Mouse (Mus musculus) midbrain, embryonic 11.5 days (tissue): ENCODE results near the gene Ssh1. TPM values are rescaled to one million over a fixed set of nuclear protein-coding genes. Genes with fewer than 3 reads are reported as not detected.
A peak's percentile ranks its signal among the peaks of the same experiment; 100 is the strongest.

Experiments
- ATAC-seq: fragments of 200-750 bp; cut with Nextera tagmentation; 2 replicates; pipeline ENCODE4 v1.8.0; 2017; ENCODE audit warnings: moderate TSS enrichment, moderate library complexity; ENCODE audit not compliant: low FRiP score
- DNase-seq: peaks from one replicate; pipeline ENCODE4 v3.0.0; 2015; ENCODE audit warnings: low spot score; ENCODE audit errors: missing footprints
- H3K27ac ChIP-seq: fragments of 300-500 bp; sonication (generic); 2 replicates; pipeline ENCODE4 v1.5.1; 2014; ENCODE audit warnings: low read depth, low read length
- H3K27me3 ChIP-seq: fragments of 300-500 bp; sonication (generic); 2 replicates; pipeline ENCODE4 v1.6.1; 2014; ENCODE audit warnings: mild to moderate bottlenecking, low read length, moderate library complexity, mixed read lengths; ENCODE audit not compliant: control insufficient read depth, insufficient read depth
- H3K36me3 ChIP-seq: fragments of 300-500 bp; sonication (generic); 2 replicates; pipeline ENCODE4 v1.6.1; 2014; ENCODE audit warnings: mild to moderate bottlenecking, low read length, moderate library complexity, mixed read lengths; ENCODE audit not compliant: control insufficient read depth, insufficient read depth
- H3K4me1 ChIP-seq: fragments of 300-500 bp; sonication (generic); 2 replicates; pipeline ENCODE4 v1.6.1; 2014; ENCODE audit warnings: low read length; ENCODE audit not compliant: control insufficient read depth, insufficient read depth
- H3K4me2 ChIP-seq: fragments of 300-500 bp; sonication (generic); 2 replicates; pipeline ENCODE4 v1.6.1; 2014; ENCODE audit warnings: mild to moderate bottlenecking, moderate library complexity
- H3K4me3 ChIP-seq: fragments of 300-500 bp; sonication (generic); 2 replicates; pipeline ENCODE4 v1.5.1; 2014; ENCODE audit warnings: low read depth, low read length
- H3K9ac ChIP-seq: fragments of 300-500 bp; sonication (generic); 2 replicates; pipeline ENCODE4 v1.6.1; 2014; ENCODE audit warnings: low read length
- H3K9me3 ChIP-seq: fragments of 300-500 bp; sonication (generic); 2 replicates; pipeline ENCODE4 v1.6.1; 2016; ENCODE audit warnings: low read length; ENCODE audit not compliant: control insufficient read depth
- WGBS: fragments of 180-500 bp; shearing (Covaris S2); extraction: QIAGEN DNeasy Blood & Tissue Kit; methylation state at CpG from one replicate; pipeline ENCODE4 v1.1.7; 2014; 5-methylcytosine and 5-hydroxymethylcytosine counted together
- polyA plus RNA-seq: library from polyadenylated mRNA; unstranded; fragments of >200 nt; fragmentation: Nextera tagmentation; extraction: Ambion mirVana; gene quantifications from 2 replicates; pipeline ENCODE4 v1.2.1, GENCODE M21; 2014

Ssh1 gene
- polyA plus RNA-seq: 18.8 and 20.8 TPM in 2 replicates

GRCm38 (mm10) chr5:113993487-113994465, at the start of gene Ssh1:
Gene Ssh1, minus strand, starts transcription at chr5:113993894.
- peak within 1 kb of the TSS; percentile 82 for H3K27ac ChIP-seq
- under 1% methylated on average over 69 of the region's 83 CpGs for WGBS

GRCm38 (mm10) chr5:114041327-114041930, 47.7 kb upstream of the Ssh1 start:
- no peak overlapping the region for H3K27ac ChIP-seq

More at GRCm38 (mm10) chr5:113993487-113994465, at the start of gene Ssh1:
- Histone ChIP-seq H3K4me1 (peaks cover 22% of the 10 kb centered on the region), H3K4me3 (peak within 1 kb of the TSS; percentile 74), H3K4me2 (peak within 1 kb of the TSS; percentile 84), H3K9me3 (no peaks in the 10 kb centered on the region), H3K27me3 (no peaks in the 10 kb centered on the region), H3K9ac (peak within 1 kb of the TSS; percentile 93), H3K36me3 (0 out of 2 replicates have a peak, but pooled peaks cover 2% of the 10 kb centered on the region)
- ATAC-seq: peak; percentile 91
- peak; percentile 99 for DNase-seq

DNA sequence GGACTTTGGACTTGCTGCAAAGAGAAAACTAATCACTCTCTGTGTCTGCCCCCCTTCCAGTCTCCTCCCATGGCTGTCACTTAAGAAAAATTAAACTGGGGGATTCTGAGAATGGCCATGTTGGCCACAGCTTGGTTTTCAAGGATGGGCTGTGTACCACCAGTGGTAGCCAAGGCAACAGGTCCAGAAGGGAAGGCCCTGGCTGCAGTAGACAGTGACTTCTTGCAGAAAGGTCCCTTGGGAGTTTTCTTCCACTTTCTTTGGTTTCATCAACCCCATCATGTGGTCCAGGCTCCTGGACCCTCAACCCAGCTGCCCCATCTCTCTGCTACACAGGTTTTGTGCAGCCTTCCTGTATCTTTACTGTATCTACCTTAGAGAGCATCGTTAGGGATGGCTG, 47.2 kb upstream of the Ssh1 start:
- DNase-seq: peak; percentile 81
- WGBS: 58% methylated on average over 1 of the region's 1 CpGs
- no peaks in the 10 kb centered on the region for H3K27me3 ChIP-seq
- no peak for ATAC-seq
- H3K4me1 ChIP-seq: peaks cover 2% of the 10 kb centered on the region; the same call in 1 of the 2 replicates
- H3K36me3 ChIP-seq: no peaks in the 10 kb centered on the region
- no peak overlapping the region for H3K27ac ChIP-seq
- no peak overlapping the region for H3K9ac ChIP-seq
- H3K4me3 ChIP-seq: no peak overlapping the region
- no peak overlapping the region for H3K4me2 ChIP-seq
- no peaks in the 10 kb centered on the region for H3K9me3 ChIP-seq

More at GRCm38 (mm10) chr5:114041327-114041930, 47.7 kb upstream of the Ssh1 start:
- ATAC-seq: 0 out of 2 replicates have a peak, but pooled peaks have one; percentile 30
- WGBS: 23% methylated on average over 15 of the region's 15 CpGs
- no peak overlapping the region for H3K9ac ChIP-seq
- H3K36me3 ChIP-seq: no peaks in the 10 kb centered on the region
- peak; percentile 82 for DNase-seq
- no peak overlapping the region for H3K4me3 ChIP-seq
- H3K4me1 ChIP-seq: peaks cover 2% of the 10 kb centered on the region; the same call in 1 of the 2 replicates
- no peaks in the 10 kb centered on the region for H3K27me3 ChIP-seq
- H3K9me3 ChIP-seq: no peaks in the 10 kb centered on the region
- no peak overlapping the region for H3K4me2 ChIP-seq

DNA sequence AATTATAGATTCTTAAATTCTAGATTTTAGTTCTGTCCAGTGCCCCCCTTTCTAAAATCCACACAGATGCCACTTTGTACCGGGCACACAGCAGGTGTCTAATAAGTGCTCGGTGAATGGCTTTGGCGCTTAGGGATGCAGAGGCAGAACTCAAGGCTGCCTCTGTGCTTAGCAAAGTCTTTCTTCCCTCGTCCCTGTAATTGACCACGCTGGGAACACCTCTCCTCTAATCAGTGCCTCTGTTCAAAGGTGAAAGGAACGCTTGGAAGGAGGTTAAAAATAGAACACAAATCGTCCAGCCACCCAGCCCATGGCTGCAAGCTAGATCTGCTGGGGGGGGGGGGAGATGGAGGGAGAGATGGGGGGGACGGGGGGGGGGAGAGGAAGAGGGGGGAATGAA, 46.8 kb upstream of the Ssh1 start:
- no peak for ATAC-seq
- no peak overlapping the region for H3K27ac ChIP-seq

DNA sequence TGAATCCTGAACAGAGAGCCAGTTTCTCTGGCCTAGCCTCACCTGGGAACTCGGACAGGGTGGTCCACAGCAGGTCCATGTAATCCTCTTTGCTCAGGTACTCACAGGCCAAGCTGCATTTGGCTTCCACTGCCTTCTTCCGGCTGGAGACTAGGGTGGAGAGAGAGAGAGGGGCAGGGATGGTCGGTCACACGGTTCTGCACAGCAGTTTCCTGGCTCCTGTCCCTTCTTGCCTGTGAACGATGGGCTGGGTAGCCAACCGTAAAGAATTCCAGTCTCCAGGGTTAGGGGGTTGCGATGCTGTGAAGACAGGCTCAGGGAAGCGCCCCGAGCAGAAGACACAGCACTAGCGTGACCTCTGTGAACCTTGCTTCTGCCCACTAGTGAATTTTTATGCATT, 41.4 kb upstream of the Ssh1 start:
- DNase-seq (peak; percentile 77), ATAC-seq (no peak)
- H3K27me3 ChIP-seq: no peaks in the 10 kb centered on the region
- H3K27ac ChIP-seq: no peak overlapping the region
- no peak overlapping the region for H3K4me3 ChIP-seq
- H3K36me3 ChIP-seq: no peaks in the 10 kb centered on the region
- no peak overlapping the region for H3K9ac ChIP-seq
- WGBS: 47% methylated on average over 10 of the region's 10 CpGs
- H3K4me2 ChIP-seq: no peak overlapping the region
- H3K4me1 ChIP-seq: no peaks in the 10 kb centered on the region; the same call in 1 of the 2 replicates
- H3K9me3 ChIP-seq: no peaks in the 10 kb centered on the region

More for the DNA sequence above, 46.8 kb upstream of the Ssh1 start:
- no peak overlapping the region for H3K4me2 ChIP-seq
- peak; percentile 57 for DNase-seq
- H3K4me3 ChIP-seq: no peak overlapping the region
- WGBS: 37% methylated on average over 7 of the region's 8 CpGs
- peaks cover 2% of the 10 kb centered on the region; the same call in 1 of the 2 replicates for H3K4me1 ChIP-seq
- no peak overlapping the region for H3K9ac ChIP-seq
- no peaks in the 10 kb centered on the region for H3K36me3 ChIP-seq
- no peaks in the 10 kb centered on the region for H3K9me3 ChIP-seq
- H3K27me3 ChIP-seq: no peaks in the 10 kb centered on the region

DNA sequence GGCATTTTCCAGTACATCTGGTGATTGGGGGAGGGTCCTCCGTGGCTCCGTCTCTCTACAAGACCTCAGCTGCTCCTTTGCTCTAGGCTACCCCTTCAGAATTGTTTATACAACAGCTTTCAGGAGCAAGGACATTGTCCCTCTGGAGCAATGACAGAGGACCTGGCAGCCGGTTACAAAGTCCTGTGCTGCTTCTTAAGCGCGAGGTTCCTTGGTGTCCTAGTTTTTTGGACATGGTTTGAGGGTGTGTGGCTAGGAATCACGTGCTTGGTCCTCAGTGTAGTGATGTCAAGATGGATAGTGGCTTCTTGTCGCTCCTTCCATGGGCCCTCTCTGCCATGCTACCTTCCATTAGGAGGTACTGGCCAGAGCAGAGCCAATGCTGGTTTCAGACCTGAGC, 40.7 kb upstream of the Ssh1 start:
- Histone ChIP-seq H3K9ac (no peak overlapping the region), H3K4me2 (no peak overlapping the region), H3K4me1 (no peaks in the 10 kb centered on the region; the same call in 1 of the 2 replicates), H3K27ac (no peak overlapping the region), H3K36me3 (no peaks in the 10 kb centered on the region), H3K27me3 (no peaks in the 10 kb centered on the region), H3K9me3 (no peaks in the 10 kb centered on the region), H3K4me3 (no peak overlapping the region)
- ATAC-seq: no peak
- peak; percentile 53 for DNase-seq
- 84% methylated on average over 7 of the region's 7 CpGs for WGBS

DNA sequence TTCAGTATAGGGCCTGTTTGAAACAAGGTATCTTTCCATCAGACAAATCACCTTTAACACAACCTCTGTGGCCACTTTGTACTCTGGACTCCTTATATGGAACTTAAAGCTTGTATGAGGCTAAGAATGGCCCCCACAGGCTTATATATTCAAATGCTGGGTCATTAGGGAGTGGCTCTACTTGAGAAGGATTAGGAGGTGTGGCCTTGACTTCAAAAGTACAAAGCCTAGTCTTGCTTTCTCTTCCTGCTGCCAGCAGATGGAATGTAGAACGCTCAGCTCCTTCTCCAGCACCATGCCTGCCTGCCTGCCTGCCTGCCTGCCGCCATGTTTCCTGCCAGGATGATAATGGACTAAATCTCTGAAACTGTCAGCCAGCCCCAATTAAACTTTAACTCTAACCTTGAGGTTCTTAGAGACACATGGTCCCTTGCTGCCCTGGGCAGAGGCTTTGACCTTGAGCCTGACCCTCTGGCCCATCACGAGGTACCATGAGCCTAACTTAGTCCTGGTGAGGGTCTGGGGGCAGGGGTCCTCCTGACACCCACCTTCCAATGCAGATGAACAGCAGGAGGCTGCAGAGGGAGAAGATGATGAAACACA, 38.6 kb upstream of the Ssh1 start:
- Histone ChIP-seq H3K9me3 (no peaks in the 10 kb centered on the region), H3K4me1 (no peaks in the 10 kb centered on the region; the same call in 1 of the 2 replicates), H3K27me3 (no peaks in the 10 kb centered on the region), H3K4me2 (no peak overlapping the region), H3K4me3 (no peak overlapping the region), H3K9ac (no peak overlapping the region), H3K36me3 (no peaks in the 10 kb centered on the region), H3K27ac (no peak overlapping the region)
- no peak for ATAC-seq
- peak; percentile 45 for DNase-seq
- WGBS: 75% methylated on average over 3 of the region's 3 CpGs

- no peak overlapping the region for H3K4me3 ChIP-seq
- H3K27ac ChIP-seq: no peak overlapping the region
- DNase-seq (peak; percentile 37), ATAC-seq (no peak)
- H3K9ac ChIP-seq: no peak overlapping the region
- no peaks in the 10 kb centered on the region for H3K27me3 ChIP-seq
- no peaks in the 10 kb centered on the region; the same call in 1 of the 2 replicates for H3K4me1 ChIP-seq
- H3K9me3 ChIP-seq: no peaks in the 10 kb centered on the region
- WGBS: 88% methylated on average over 12 of the region's 12 CpGs
- H3K4me2 ChIP-seq: no peak overlapping the region
- no peaks in the 10 kb centered on the region for H3K36me3 ChIP-seq
These were observed 37.0 kb upstream of the Ssh1 start for GRCm38 (mm10) chr5:114030652-114031051.
